Mouse (Mus musculus): Measurements from ENCODE around the gene B230307C23Rik. TPM values are rescaled to one million over a fixed set of nuclear protein-coding genes. Genes with fewer than 3 reads are reported as not detected.
"Not testable (repeated sequence)": the region's sequence is repeated elsewhere in the genome, so short reads cannot be mapped to it uniquely, and the experiment has no call there.

B230307C23Rik gene
- total RNA-seq, 2 experiments from 2014 or later = 4.3 to 5.2 TPM

DNA sequence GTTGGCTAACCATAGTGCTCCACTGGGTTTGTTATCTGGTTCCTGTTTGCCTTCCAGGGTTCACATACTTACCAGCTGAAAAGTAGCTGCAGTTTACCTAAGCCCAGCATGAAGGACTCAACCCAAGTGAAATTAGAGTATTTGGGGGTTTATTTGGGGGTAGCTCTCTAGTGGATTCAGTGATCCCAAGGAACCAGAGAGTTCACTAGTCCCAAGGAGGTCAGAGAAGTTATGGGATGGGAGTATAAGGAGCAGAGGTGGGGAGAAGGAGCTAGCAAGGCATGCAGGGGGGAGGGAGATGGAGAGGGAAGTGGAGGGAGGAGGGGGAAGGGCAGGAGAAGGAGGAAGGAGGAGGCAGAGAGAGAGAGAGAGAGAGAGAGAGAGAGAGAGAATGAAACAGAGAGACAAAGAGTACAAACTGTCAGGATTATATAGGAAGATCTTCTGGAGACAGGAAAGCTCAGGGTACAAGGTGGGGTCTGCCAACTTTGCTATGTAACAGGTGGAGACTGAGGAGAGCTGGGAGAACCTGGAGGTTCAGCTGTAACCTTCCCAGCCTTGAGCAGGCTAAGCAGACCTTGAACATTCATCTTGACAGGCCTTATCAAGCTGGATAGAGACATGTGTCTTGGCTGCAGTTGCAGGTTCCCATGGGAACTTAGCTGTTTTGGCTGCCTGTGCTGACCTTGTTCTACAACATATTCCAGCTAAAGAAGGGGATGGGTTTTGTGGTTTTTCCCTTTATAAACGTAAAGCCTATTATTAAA lies 1.1 kb upstream of the B230307C23Rik start:
- intact Hi-C loops (cut with DNase I) = loop anchor here (2.0 to 10.0 kb wide), 3 partner anchors 33 to 191 kb away; partner anchors contain the start of genes A630089N07Rik, C2cd2 and Zbtb21
- peak; percentile 42 to 63 for DNase-seq

DNA sequence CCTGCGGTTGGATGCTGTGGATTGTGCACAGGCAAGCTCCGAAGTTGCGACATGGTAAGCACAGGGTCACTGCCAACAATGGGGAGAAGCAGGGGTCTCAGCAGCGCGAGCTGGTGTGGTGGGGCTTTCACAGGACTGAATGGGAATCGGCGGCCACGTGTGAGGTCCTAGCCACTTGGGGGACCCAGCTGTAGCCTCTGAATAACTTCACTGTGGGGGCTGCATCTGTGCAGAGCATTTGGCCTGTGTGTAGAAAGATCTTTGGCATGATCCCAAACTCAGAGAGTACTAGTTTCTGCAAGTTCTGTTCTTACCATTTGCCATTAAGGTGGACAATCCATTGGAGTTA lies 242 bp downstream of the B230307C23Rik start:
- intact Hi-C loops (cut with DNase I) = loop anchor here (2.0 to 10.0 kb wide), 3 partner anchors 35 to 193 kb away; partner anchors contain the start of genes A630089N07Rik, C2cd2 and Zbtb21
- not testable (repeated sequence) for DNase-seq

DNA sequence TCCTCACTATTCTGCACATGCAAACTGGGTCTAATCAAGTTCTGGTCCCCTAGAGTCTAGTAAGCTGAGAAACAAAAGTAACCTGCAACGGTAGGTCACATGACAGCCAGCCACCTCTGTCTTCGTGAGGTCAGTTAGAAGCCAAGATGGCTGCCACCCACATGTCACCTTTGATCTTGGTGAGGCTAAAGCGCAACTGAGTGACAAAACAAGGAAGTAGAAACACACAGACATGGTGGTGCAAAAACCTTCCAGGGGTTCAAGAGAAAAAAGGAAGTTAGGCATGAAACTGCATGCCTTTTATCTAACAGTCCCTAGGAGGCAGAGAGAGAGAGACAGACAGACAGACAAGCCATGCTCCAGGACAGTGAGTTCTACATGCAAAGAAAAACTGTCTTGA lies 25.0 kb downstream of the B230307C23Rik start:
- DNase-seq = no peak
- intact Hi-C loops (cut with DNase I) = no loop called here

DNA sequence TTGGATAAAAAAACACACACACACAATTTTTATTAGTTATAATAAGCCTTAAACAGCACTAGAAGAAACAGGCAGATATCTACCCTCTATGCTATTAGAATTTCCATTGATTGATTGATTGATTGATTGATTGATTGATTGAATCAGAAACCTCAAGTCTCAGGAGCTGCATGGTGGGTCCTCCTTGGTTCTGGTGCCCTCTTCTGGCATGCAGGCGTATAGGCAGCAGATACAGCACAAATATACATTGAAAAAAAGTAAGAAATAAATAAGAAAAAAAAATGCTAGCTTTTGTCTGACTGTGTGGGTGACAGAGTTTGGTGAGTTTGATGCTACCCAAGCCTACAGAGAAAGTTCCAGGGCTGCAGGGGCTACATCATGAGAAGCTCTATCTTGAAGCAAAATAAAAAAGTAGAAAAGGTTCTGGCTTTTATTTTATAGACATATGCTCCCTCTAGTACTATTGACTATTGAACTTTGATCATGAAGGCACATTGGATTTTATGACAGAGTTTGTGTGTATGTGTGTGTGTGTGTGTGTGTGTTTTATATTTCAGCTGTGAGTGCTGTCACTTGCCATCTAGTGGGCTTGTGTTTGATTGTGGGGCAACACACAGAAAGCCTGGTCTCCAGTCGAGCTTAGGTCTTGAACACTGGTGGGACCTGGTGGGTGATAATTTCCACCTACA lies 25.7 kb downstream of the B230307C23Rik start:
- intact Hi-C loops (cut with DNase I) = no loop called here
- DNase-seq = no peak

DNA sequence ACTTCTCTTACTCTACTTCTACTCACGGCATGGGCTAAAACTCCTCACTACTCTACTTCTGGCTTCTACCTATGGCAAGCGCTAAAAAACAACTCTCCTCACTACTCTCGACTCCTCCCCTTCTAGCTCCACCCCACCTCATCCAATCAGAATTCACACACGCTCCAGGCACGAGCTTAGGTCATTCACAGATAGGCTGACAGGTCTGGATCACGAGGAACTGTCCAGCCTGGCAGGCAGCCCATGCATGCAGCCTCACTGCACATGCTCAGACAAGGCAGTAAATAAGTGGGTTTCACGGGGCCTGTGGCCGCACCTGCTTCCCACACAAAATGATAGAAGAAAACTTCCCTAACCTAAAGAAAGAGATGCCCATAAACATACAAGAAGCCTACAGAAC lies 29.1 kb downstream of the B230307C23Rik start:
- intact Hi-C loops (cut with DNase I); DNase-seq: not testable (repeated sequence)

DNA sequence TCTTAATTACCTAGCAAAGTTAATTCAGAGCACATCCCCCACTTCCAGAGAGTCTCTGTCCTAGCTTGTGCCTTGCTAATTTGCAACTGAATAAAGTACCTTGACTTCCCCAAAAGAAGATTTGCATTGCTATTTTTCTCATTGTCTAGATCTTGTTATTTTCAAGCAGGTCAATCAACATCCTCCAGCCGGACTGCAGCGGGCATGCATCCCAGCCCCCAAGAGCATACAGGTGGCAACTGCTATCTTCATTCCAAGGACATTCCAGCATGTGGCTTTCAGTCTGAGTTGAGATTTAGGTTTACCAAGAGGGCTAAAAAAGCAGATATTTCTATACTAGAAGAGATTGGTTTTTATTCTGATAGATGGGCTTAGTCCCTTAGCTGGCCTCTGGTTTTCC lies 37.9 kb downstream of the B230307C23Rik start:
- intact Hi-C loops (cut with DNase I); DNase-seq: not testable (repeated sequence)

DNA sequence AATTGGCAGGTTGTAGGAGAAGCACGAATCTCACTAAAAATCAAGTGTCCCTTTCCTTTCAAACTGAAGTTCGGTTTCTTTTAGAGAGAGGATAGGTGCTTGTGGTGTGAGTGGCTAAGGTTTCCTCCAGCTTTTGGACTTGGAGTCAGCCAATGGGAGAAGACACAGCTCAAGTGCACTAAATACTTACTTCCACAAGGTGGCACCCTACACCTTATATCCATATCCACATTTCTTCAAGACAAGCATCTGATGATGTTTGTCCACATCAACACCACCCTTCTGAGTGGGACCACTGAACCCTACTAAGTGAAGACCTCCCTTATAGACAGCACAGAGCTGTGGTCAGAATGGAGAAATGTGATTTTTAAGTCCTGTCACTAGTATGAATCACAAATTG lies 44.6 kb downstream of the B230307C23Rik start:
- DNase-seq = peak in 1 of 2 experiments; percentile 16
- intact Hi-C loops (cut with DNase I) = no loop called here

DNA sequence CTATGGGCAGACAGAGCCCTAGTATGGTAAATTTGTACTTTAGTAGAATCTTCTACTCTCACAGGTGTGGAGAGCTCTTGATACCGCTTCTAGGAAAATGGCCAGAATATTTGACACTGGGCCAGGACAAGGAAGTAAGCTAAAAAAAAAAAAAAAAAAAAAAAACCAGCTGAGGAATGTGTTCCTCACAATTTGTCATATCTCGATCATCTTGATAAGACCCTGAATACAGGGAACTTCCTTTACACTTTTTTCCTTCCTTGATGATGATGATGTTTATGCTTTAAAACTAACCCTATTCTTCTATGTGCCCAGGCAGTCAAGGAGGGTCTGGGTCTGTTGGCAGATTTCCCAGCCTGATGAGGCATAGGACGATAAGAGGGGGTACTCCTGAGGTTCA lies 82.3 kb downstream of the B230307C23Rik start:
- intact Hi-C loops (cut with DNase I); DNase-seq: not testable (repeated sequence)

DNA sequence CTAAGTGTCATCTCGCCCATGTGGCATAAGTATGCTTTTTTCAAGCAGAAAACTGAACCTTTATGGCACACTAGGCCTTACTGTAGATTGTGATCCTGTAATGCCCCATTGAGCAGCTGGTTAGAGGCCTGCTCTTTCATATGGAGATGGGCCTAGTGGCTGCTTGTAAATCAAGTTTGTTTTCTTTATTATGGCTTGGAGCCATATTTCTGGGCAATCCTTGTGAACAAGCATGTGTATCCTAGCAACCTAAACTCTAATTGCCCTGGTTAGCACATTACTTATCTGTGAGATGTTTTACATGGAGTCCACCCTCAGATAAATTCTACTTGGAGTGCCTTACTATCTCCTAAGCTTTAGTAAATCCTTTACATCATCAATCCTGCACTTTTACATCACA lies 84.0 kb downstream of the B230307C23Rik start:
- not testable (repeated sequence) for DNase-seq
- intact Hi-C loops (cut with DNase I) = loop anchor here (5.0 kb wide), 2 partner anchors 84 to 229 kb away; partner anchors contain the start of genes B230307C23Rik and Prdm15

Other genes starting within 250 kb of the B230307C23Rik start
- gene Ripk4, start 233.5 kb upstream of the B230307C23Rik start, total RNA-seq (2021) = under 1 TPM; 0.19 to 0.22 TPM
- gene Prdm15, start 145.5 kb upstream of the B230307C23Rik start, total RNA-seq (2021) = 1 to 10 TPM; 5.7 to 7.6 TPM
- 10 to 100 TPM; 25.1 to 27.3 TPM for gene C2cd2, start 34.7 kb upstream of the B230307C23Rik start, total RNA-seq (2021)
- 10 to 100 TPM; 10.1 to 13.5 TPM for gene Zbtb21, start 34.7 kb upstream of the B230307C23Rik start, total RNA-seq (2021)
- gene A630089N07Rik, start 85.1 kb downstream of the B230307C23Rik start, total RNA-seq (2021) = 1 to 10 TPM; 3.3 to 3.7 TPM

Data from heart, postnatal 14 days (tissue).